ENCODE assay signal across 13 mouse cellular contexts in genomic region chr9:68381871-68382270, GRCm38 (mm10).
DNase-seq lines count a peak whose midpoint lies in the region; ATAC-seq and TF ChIP-seq lines count a peak whose summit lies in the region.
"Had no signal": no experiment of that assay in that cellular context is flagged by ENCODE, and none has a peak within 500 bp of the region (broad histone marks: within the 10 kb centered on the region; RNA-seq: fewer than 3 reads in every experiment).

No protein-coding gene starts in this region.

- intact Hi-C loops in heart, postnatal 14 days (cut with DNase I): no loop called here

- H3K27me3 ChIP-seq in liver, postnatal 0 days (ENCODE audit: insufficient read depth, low read length): no peaks in the 10 kb centered on the region
- no peaks in the 10 kb centered on the region for H3K27me3 ChIP-seq in liver, embryonic 12.5 days (replicated peaks)
- peaks cover 4% of the 10 kb centered on the region for H3K27me3 ChIP-seq in Patski
- no peaks in the 10 kb centered on the region for H3K27me3 ChIP-seq in stomach, postnatal 0 days (ENCODE audit: control insufficient read depth, insufficient read depth, low read length)
- H3K27me3 ChIP-seq in forebrain, embryonic 15.5 days: no peaks in the 10 kb centered on the region
- H3K27me3 ChIP-seq: embryonic facial prominence, embryonic 15.5 days; forebrain, embryonic 13.5 days; limb, embryonic 13.5 days had no signal

- peak; percentile 14 for DNase-seq in heart, adult 11 months
- DNase-seq in heart, postnatal 14 days: no peak
- no peak for DNase-seq in liver, postnatal 0 days
- no peak for DNase-seq in Patski (ENCODE audit: low read depth, low spot score)
- no peak for DNase-seq in stomach, postnatal 0 days (ENCODE audit: low spot score)
- DNase-seq: heart, postnatal 4 days had no signal

- H3K4me1 ChIP-seq in liver, postnatal 0 days (ENCODE audit: insufficient read depth): no peaks in the 10 kb centered on the region
- no peaks in the 10 kb centered on the region for H3K4me1 ChIP-seq in liver, embryonic 12.5 days
- H3K4me1 ChIP-seq in stomach, postnatal 0 days (replicated peaks; ENCODE audit: control insufficient read depth, insufficient read depth): no peaks in the 10 kb centered on the region
- H3K4me1 ChIP-seq in forebrain, embryonic 15.5 days: no peaks in the 10 kb centered on the region
- H3K4me1 ChIP-seq: embryonic facial prominence, embryonic 15.5 days; forebrain, embryonic 13.5 days; limb, embryonic 13.5 days had no signal

- POLR2A ChIA-PET in Patski (lab: Charles Lee): no interaction called here

- ATAC-seq in liver, postnatal 0 days: no peak
- ATAC-seq in liver, embryonic 12.5 days: no peak
- no peak for ATAC-seq in Patski
- ATAC-seq in stomach, postnatal 0 days (ENCODE audit: low FRiP score, low TSS enrichment): no peak
- no peak for ATAC-seq in forebrain, embryonic 15.5 days (replicated peaks)
- ATAC-seq: forebrain, embryonic 13.5 days; inflammation-experienced regulatory T-cells, adult 6 months had no signal

- TF ChIP-seq CTCF in liver, postnatal 0 days (IDR thresholded peaks at IDR 0.05; ENCODE audit: low read depth): peak; percentile 42
- peak; percentile 46 for TF ChIP-seq CTCF in Patski (IDR thresholded peaks at IDR 0.05)
- peak; percentile 55 for TF ChIP-seq CTCF in stomach, postnatal 0 days (IDR thresholded peaks at IDR 0.05; ENCODE audit: low read depth)

- TF ChIP-seq EP300 in liver, postnatal 0 days (IDR thresholded peaks at IDR 0.05; ENCODE audit: low read depth): no peak
- no peak for TF ChIP-seq EP300 in stomach, postnatal 0 days (optimal IDR thresholded peaks at IDR 0.05)

- no peaks in the 10 kb centered on the region for H3K9me3 ChIP-seq in liver, postnatal 0 days (ENCODE audit: low read length)
- H3K9me3 ChIP-seq in liver, embryonic 12.5 days (replicated peaks): no peaks in the 10 kb centered on the region
- no peaks in the 10 kb centered on the region for H3K9me3 ChIP-seq in stomach, postnatal 0 days (ENCODE audit: control insufficient read depth, low read length)
- no peaks in the 10 kb centered on the region for H3K9me3 ChIP-seq in forebrain, embryonic 15.5 days
- H3K9me3 ChIP-seq: embryonic facial prominence, embryonic 15.5 days; forebrain, embryonic 13.5 days; limb, embryonic 13.5 days had no signal

- WGBS in liver, postnatal 0 days (ENCODE audit: insufficient replicate concordance): 71% methylated on average over 6 of the region's 6 CpGs
- WGBS in liver, embryonic 12.5 days (ENCODE audit: insufficient replicate concordance): 65% methylated on average over 6 of the region's 6 CpGs
- 82% methylated on average over 6 of the region's 6 CpGs for WGBS in stomach, postnatal 0 days
- 89% methylated on average over 6 of the region's 6 CpGs for WGBS in forebrain, embryonic 15.5 days

- H3K27ac ChIP-seq in liver, postnatal 0 days (ENCODE audit: low read depth): no peak overlapping the region
- no peak overlapping the region for H3K27ac ChIP-seq in liver, embryonic 12.5 days
- H3K27ac ChIP-seq in stomach, postnatal 0 days (replicated peaks): no peak overlapping the region
- H3K27ac ChIP-seq in forebrain, embryonic 15.5 days (replicated peaks): no peak overlapping the region
- H3K27ac ChIP-seq: embryonic facial prominence, embryonic 15.5 days; forebrain, embryonic 13.5 days; limb, embryonic 13.5 days had no signal

- H3K4me2 ChIP-seq in liver, postnatal 0 days (ENCODE audit: low read depth, low read length): no peak overlapping the region
- no peak overlapping the region for H3K4me2 ChIP-seq in liver, embryonic 12.5 days
- no peak overlapping the region for H3K4me2 ChIP-seq in stomach, postnatal 0 days (replicated peaks; ENCODE audit: low read depth)
- H3K4me2 ChIP-seq in forebrain, embryonic 15.5 days (replicated peaks): no peak overlapping the region
- H3K4me2 ChIP-seq: embryonic facial prominence, embryonic 15.5 days; forebrain, embryonic 13.5 days; heart, embryonic 11.5 days; limb, embryonic 13.5 days had no signal

- no peak overlapping the region for H3K9ac ChIP-seq in liver, postnatal 0 days (replicated peaks)
- H3K9ac ChIP-seq in liver, embryonic 12.5 days: no peak overlapping the region
- H3K9ac ChIP-seq in stomach, postnatal 0 days (ENCODE audit: low read length): no peak overlapping the region
- H3K9ac ChIP-seq in forebrain, embryonic 15.5 days (replicated peaks): no peak overlapping the region
- H3K9ac ChIP-seq: embryonic facial prominence, embryonic 15.5 days; forebrain, embryonic 13.5 days; limb, embryonic 13.5 days had no signal

- CTCF ChIA-PET in Patski (lab: Charles Lee): no interaction called here

- H3K36me3 ChIP-seq in liver, postnatal 0 days (replicated peaks; ENCODE audit: insufficient read depth, low read length): no peaks in the 10 kb centered on the region
- H3K36me3 ChIP-seq in liver, embryonic 12.5 days: no peaks in the 10 kb centered on the region
- no peaks in the 10 kb centered on the region for H3K36me3 ChIP-seq in stomach, postnatal 0 days (ENCODE audit: control insufficient read depth, insufficient read depth, low read length)
- no peaks in the 10 kb centered on the region for H3K36me3 ChIP-seq in forebrain, embryonic 15.5 days
- H3K36me3 ChIP-seq: embryonic facial prominence, embryonic 15.5 days; limb, embryonic 13.5 days had no signal

- in situ Hi-C loops in Patski (cut with MboI; ENCODE audit: low pct_unique_long_range_greater_than_20kb): no loop called here

- no peak overlapping the region for H3K4me3 ChIP-seq in liver, postnatal 0 days (ENCODE audit: low read depth, low read length)
- no peak overlapping the region for H3K4me3 ChIP-seq in liver, embryonic 12.5 days
- no peak overlapping the region for H3K4me3 ChIP-seq in stomach, postnatal 0 days (ENCODE audit: low read depth, low read length)
- H3K4me3 ChIP-seq in forebrain, embryonic 15.5 days: no peak overlapping the region
- H3K4me3 ChIP-seq: embryonic facial prominence, embryonic 15.5 days; forebrain, embryonic 13.5 days; limb, embryonic 13.5 days had no signal
